Mouse (Mus musculus) stomach, adult 2 months (tissue): ENCODE measurements around the gene Rps6kc1. TPM values are rescaled to one million over a fixed set of nuclear protein-coding genes. Genes with fewer than 3 reads are reported as not detected.

Experiments
- polyA plus RNA-seq: library from polyadenylated mRNA; depleted of rRNA; stranded (reverse); fragments of >200 nt; gene quantifications from 2 replicates; pipeline ENCODE4 v1.2.3, GENCODE M21; 2012; rRNA removed

Gene Rps6kc1
- polyA plus RNA-seq: 1.5 and 3.3 TPM in 2 replicates

DNA sequence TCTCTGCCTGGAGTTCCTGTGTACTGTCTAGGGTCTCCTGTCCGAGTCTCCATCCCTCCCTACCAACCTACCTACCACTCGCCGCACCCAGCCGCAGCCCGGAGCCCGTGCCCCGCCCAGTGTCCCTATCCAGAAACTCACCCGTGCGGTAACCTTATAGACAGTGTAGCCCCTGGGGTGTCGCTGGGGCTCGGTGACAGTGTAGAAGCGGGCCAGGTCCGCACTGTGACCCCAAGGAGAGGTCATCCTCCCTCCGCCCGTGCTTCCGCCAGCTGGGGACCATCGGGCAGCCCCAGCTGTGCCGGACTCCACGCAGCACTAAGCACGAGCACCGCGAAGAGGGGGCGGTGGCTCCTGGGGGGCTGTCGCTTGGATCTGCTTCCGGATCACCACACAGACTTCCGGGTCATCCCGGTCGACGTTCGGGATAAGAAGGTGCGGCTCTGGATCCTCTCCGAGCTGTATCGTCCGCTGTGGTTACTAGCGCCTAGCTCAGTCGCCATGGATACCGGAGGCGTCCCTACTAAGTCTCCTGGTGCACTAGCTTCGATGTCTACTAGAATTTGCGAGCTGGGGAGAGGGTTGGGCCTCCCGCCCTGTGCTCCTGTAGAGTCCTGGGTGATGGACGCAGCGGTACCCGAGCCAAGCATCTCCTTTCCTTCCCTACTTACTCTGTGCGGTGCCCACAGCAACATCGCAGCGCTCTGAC lies at the start of gene Rps6kc1:
TSS of gene Rps6kc1 (minus strand) at position 356 of the 709 bp plus-strand sequence.

DNA sequence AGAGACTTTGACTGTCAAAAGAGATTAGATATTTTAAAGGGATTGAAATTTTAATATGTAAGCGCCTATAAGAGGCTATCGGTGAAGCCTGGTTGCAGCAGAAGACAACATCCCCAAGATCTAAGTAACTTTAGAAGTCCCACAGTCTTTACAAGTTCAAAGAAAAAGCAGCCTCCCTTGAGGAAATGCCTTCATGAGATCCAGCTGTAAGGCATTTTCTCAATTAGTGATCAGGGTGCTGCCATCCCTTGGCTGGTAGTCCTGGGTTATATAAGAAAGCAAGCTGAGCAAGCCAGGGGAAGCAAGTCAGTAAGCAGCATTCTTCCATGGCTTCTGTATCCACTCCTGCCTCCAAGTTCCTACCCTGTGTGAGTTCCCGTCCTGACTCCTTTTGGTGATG lies 13.2 kb upstream of the Rps6kc1 start, which contains the start of gene Angel2:
TSS of gene Angel2 (plus strand) at position 301 of the 400 bp plus-strand sequence.

Other genes starting within 250 kb of the Rps6kc1 start
- 4.6 and 7.0 TPM in 2 replicates for gene Angel2, start 13.3 kb upstream of the Rps6kc1 start, polyA plus RNA-seq
- gene Vash2, start 67.5 kb upstream of the Rps6kc1 start, polyA plus RNA-seq: 0.47 and 1.5 TPM in 2 replicates
- gene Flvcr1, start 114.4 kb upstream of the Rps6kc1 start, polyA plus RNA-seq: 5.0 and 5.2 TPM in 2 replicates
- gene Spata45, start 124.9 kb upstream of the Rps6kc1 start, polyA plus RNA-seq: not detected in 2 replicates
- gene Tatdn3, start 151.2 kb upstream of the Rps6kc1 start, polyA plus RNA-seq: 1.00 and 3.6 TPM in 2 replicates
- gene Nsl1, start 151.2 kb upstream of the Rps6kc1 start, polyA plus RNA-seq: 0.25 and 0.37 TPM in 2 replicates
- gene Batf3, start 186.1 kb upstream of the Rps6kc1 start, polyA plus RNA-seq: 1.4 and 3.4 TPM in 2 replicates